Mouse (Mus musculus) midbrain, postnatal 0 days (tissue): ENCODE measurements around the gene Mbnl2. TPM values are rescaled to one million over a fixed set of nuclear protein-coding genes. Genes with fewer than 3 reads are reported as not detected.
A peak's percentile ranks its signal among the peaks of the same experiment; 100 is the strongest.

Source experiments
- ATAC-seq: fragments of 200-750 bp; cut with Nextera tagmentation; 2 replicates; pipeline ENCODE4 v1.8.0; 2017; ENCODE audit warnings: moderate number of reproducible peaks, mild to moderate bottlenecking, moderate TSS enrichment, moderate library complexity; ENCODE audit not compliant: low FRiP score
- DNase-seq: peaks from one replicate; pipeline ENCODE4 v3.0.0-alpha.2; 2015; ENCODE audit warnings: low spot score
- H3K27ac ChIP-seq: fragments of 300-500 bp; sonication (generic); 2 replicates; pipeline ENCODE4 v1.5.1; 2014; ENCODE audit warnings: low read depth, mild to moderate bottlenecking, low read length, mixed read lengths
- H3K27me3 ChIP-seq: fragments of 300-500 bp; sonication (generic); 2 replicates; pipeline ENCODE4 v1.6.1; 2014; ENCODE audit warnings: low read length, control low read depth, mixed read lengths; ENCODE audit not compliant: insufficient read depth
- H3K36me3 ChIP-seq: fragments of 300-500 bp; sonication (generic); 2 replicates; pipeline ENCODE4 v1.6.1; 2014; ENCODE audit warnings: low read length, control low read depth, mixed read lengths; ENCODE audit not compliant: insufficient read depth
- H3K4me1 ChIP-seq: fragments of 300-500 bp; sonication (generic); 2 replicates; pipeline ENCODE4 v1.6.1; 2014; ENCODE audit warnings: mild to moderate bottlenecking, control low read depth, antibody characterized with exemption, low read length, mixed read lengths; ENCODE audit not compliant: insufficient read depth
- H3K4me2 ChIP-seq: fragments of 300-500 bp; sonication (generic); 2 replicates; pipeline ENCODE4 v1.6.1; 2014; ENCODE audit warnings: low read depth, mild to moderate bottlenecking, low read length, mixed read lengths; ENCODE audit not compliant: poor library complexity, severe bottlenecking
- H3K4me3 ChIP-seq: fragments of 300-500 bp; sonication (generic); 2 replicates; pipeline ENCODE4 v1.5.1; 2014; ENCODE audit warnings: low read depth, mild to moderate bottlenecking, low read length, moderate library complexity
- H3K9ac ChIP-seq: fragments of 300-500 bp; sonication (generic); replicated peaks from 2 replicates; pipeline ENCODE4 v1.6.1; 2014; ENCODE audit warnings: mild to moderate bottlenecking, low read length, moderate library complexity, mixed read lengths; ENCODE audit not compliant: poor library complexity, severe bottlenecking
- H3K9me3 ChIP-seq: fragments of 300-500 bp; sonication (generic); 2 replicates; pipeline ENCODE4 v1.6.1; 2016; ENCODE audit warnings: low read length, control low read depth
- CTCF ChIP-seq: IDR thresholded peaks from 2 replicates; pipeline ENCODE4 v1.5.1; 2016; ENCODE audit warnings: antibody characterized with exemption, mild to moderate bottlenecking
- WGBS: fragments of 180-500 bp; shearing (Covaris S2); extraction: QIAGEN DNeasy Blood & Tissue Kit; methylation state at CpG from one replicate; pipeline ENCODE4 v1.1.7; 2014; 5-methylcytosine and 5-hydroxymethylcytosine counted together
- polyA plus RNA-seq: library from polyadenylated mRNA; unstranded; fragments of >200 nt; fragmentation: Nextera tagmentation; extraction: Ambion mirVana; gene quantifications from 2 replicates; pipeline ENCODE4 v1.2.1, GENCODE M21; 2015
- total RNA-seq: library from RNA; depleted of rRNA; stranded (reverse); fragments of >200 nt; gene quantifications from 2 replicates; pipeline ENCODE4 v1.2.3, GENCODE M21; 2014

Mbnl2 gene
- total and polyA plus RNA-seq, 2 experiments from 2014 or later = 19.5 to 41.4 TPM

GRCm38 (mm10) chr14:120245081-120245705, 30.3 kb upstream of the Mbnl2 start:
- no peak overlapping the region for H3K27ac ChIP-seq
- H3K36me3 ChIP-seq = no peaks in the 10 kb centered on the region
- no peaks in the 10 kb centered on the region for H3K9me3 ChIP-seq
- no peaks in the 10 kb centered on the region for H3K27me3 ChIP-seq
- no peak overlapping the region for H3K4me3 ChIP-seq
- ATAC-seq (no peak), DNase-seq (no peak)
- WGBS = 66% methylated on average over 8 of the region's 8 CpGs
- no peak overlapping the region for H3K4me2 ChIP-seq
- H3K4me1 ChIP-seq = no peaks in the 10 kb centered on the region
- H3K9ac ChIP-seq = no peak overlapping the region
- no peak for TF ChIP-seq CTCF

- no peak overlapping the region for H3K4me3 ChIP-seq
- H3K4me2 ChIP-seq = no peak overlapping the region
- no peaks in the 10 kb centered on the region for H3K9me3 ChIP-seq
- H3K27ac ChIP-seq = no peak overlapping the region
- TF ChIP-seq CTCF = no peak
- no peak overlapping the region for H3K9ac ChIP-seq
- DNase-seq = no peak
- ATAC-seq = no peak
- H3K4me1 ChIP-seq = no peaks in the 10 kb centered on the region
- no peaks in the 10 kb centered on the region for H3K36me3 ChIP-seq
- no peaks in the 10 kb centered on the region for H3K27me3 ChIP-seq
- 76% methylated on average over 7 of the region's 7 CpGs for WGBS
Measured at GRCm38 (mm10) chr14:120253331-120253730, 22.1 kb upstream of the Mbnl2 start.

- Histone ChIP-seq H3K9ac (no peak overlapping the region), H3K27me3 (no peaks in the 10 kb centered on the region), H3K9me3 (no peaks in the 10 kb centered on the region), H3K4me3 (no peak overlapping the region), H3K4me2 (no peak overlapping the region), H3K36me3 (no peaks in the 10 kb centered on the region), H3K4me1 (no peaks in the 10 kb centered on the region), H3K27ac (no peak overlapping the region)
- ATAC-seq = no peak
- TF ChIP-seq CTCF = peak; percentile 41; the same call in 1 of the 2 replicates
- WGBS = 98% methylated on average over 2 of the region's 2 CpGs
- no peak for DNase-seq
Measured at GRCm38 (mm10) chr14:120256146-120256545, 19.3 kb upstream of the Mbnl2 start.

DNA sequence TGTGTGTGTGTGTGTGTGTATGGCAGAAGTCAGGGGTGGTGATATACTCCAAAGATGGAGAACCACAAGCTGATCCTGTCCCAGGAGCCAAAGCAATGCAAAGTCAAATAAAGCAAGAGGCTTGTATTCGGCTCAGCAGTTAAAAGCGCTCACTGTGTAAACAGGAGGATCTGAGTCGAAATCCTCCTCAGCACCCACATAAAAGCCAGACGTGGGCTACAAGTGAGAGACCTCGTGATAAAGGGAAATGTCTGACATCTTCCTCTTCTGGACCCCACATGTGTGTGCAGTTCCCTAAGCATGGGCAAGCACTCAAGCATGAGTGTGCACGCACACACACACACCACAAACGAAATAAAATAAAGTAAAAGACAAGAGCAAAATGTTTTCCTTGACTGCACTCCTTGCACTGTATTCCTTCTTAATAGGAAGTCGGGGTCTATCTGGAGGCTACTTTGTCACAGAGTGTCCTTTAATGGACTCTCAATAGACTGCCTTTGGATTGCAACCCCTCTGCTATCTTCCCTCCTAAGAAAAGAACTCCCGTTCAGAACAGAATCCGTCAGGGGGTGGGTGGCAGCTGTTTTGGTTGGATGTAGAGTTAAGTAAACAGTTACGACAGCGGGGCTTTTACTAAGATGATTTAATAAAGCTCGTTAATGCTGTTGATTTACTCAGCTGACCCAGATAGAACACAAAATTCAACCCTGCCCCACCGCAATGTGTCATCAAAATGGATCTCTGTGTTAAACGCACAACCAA, 18.7 kb upstream of the Mbnl2 start:
- WGBS = 79% methylated on average over 15 of the region's 15 CpGs
- no peak for DNase-seq
- Histone ChIP-seq H3K27me3 (no peaks in the 10 kb centered on the region), H3K4me1 (no peaks in the 10 kb centered on the region), H3K4me2 (no peak overlapping the region), H3K4me3 (no peak overlapping the region), H3K27ac (no peak overlapping the region), H3K9ac (no peak overlapping the region), H3K36me3 (no peaks in the 10 kb centered on the region), H3K9me3 (no peaks in the 10 kb centered on the region)
- no peak for ATAC-seq
- TF ChIP-seq CTCF = no peak

DNA sequence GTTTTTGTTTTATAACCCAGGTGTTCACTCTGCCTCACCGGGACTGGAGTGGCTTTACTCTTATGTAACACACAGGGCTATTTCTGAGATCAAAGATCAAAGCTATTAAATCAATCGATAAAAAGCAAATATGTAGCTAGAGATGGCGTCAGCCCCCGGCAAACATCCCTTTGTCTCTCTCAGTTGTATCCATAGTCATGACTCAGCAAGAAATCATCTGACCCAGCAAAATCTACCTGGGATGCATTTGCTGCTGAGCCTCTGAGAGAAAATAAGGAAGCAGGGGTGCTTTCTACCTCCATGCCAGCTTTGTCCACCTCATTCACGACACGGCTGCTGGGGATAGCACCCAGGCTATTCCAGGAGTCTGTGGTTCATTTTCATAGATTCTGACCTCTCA, 18.0 kb upstream of the Mbnl2 start:
- ATAC-seq (no peak), DNase-seq (no peak)
- WGBS = 87% methylated on average over 6 of the region's 6 CpGs
- Histone ChIP-seq H3K9me3 (no peaks in the 10 kb centered on the region), H3K27ac (no peak overlapping the region), H3K36me3 (no peaks in the 10 kb centered on the region), H3K27me3 (no peaks in the 10 kb centered on the region), H3K4me3 (no peak overlapping the region), H3K4me1 (no peaks in the 10 kb centered on the region), H3K9ac (no peak overlapping the region), H3K4me2 (no peak overlapping the region)
- TF ChIP-seq CTCF = no peak

DNA sequence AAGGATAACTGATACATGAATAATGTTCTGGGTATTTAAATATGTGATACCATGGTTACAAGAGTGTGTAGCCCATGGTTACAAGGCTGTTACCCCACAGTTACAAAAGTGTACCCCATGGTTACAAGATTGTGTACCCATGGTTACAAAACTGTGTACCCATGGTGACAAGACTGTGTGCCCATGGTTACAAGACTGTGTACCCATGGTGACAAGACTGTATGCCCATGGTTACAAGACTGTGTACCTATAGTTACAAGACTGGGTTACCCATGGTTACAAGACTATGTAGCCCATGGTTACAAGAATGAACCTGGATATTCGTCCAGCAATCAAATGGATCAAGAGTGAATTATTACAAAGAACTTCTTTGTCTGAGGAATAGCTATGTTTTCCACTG, 16.0 kb upstream of the Mbnl2 start:
- H3K36me3 ChIP-seq = no peaks in the 10 kb centered on the region
- no peaks in the 10 kb centered on the region for H3K9me3 ChIP-seq
- no peak overlapping the region for H3K4me2 ChIP-seq
- no peak for TF ChIP-seq CTCF
- H3K4me3 ChIP-seq = no peak overlapping the region
- DNase-seq (no peak), ATAC-seq (peak; percentile 71; the same call in 1 of the 2 replicates)
- H3K9ac ChIP-seq = no peak overlapping the region
- 67% methylated on average over 1 of the region's 1 CpGs for WGBS
- no peaks in the 10 kb centered on the region for H3K27me3 ChIP-seq
- H3K4me1 ChIP-seq = no peaks in the 10 kb centered on the region
- no peak overlapping the region for H3K27ac ChIP-seq
